Mouse (Mus musculus): ENCODE data around the gene Prr7. TPM values are rescaled to one million over a fixed set of nuclear protein-coding genes. Genes with fewer than 3 reads are reported as not detected.

Prr7 gene
- total and polyA plus RNA-seq, 3 experiments: 0.60 to 1.2 (median 0.89) TPM

DNA sequence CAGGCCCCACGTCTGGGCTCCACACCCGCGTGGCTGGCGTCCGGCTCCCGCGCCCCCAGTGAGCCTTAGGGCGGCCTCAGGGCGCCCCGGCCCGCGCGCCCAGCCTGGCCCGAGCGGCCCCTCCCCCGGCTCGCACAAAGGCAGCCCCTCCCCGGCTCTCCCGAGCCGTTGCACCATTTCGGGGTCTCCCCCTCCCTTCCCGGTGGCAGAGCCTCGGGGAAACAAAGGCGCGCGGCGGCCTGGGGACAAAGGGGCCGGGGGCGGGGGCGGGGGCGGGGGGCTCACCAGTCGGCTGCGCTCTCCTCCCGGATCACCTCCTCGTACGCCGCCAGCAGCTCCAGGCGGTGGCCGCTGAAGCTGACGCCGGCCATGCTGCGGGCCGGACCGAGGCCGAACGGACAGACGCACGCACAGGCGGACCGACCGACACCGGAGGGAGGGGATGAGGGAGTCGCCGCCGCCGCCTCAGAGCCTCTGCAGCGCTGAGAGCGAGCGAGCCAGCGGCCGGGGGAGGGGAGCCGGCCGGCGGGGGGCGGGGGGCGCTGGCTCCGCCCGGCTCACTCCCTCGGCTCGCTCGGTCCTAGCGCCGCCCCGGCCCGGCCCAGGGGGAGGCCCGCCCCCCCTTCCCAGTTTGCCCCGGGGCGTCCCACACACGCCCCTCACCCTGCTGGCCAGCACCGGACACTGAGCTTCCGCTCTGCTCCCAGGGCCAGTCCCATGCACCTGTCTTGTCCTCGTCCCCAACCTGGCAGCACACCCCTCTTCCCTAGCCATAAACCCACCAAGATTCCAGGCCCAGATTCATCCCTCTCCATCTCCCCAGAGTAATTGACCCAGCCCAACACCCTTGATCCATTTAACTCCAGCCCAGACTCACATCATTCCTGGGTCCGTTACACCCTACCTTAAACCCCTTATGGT lies 23.8 kb downstream of the Prr7 start, which contains the start of gene Dbn1:
Gene Dbn1 (minus strand): TSS at position 534 of the 921 bp plus-strand sequence.
- dilution Hi-C loops (cut with MboI; ENCODE audit: extremely low pct_ligation_motif_present, extremely low pct_unique_long_range_greater_than_20kb, low sequenced_read_pairs): no loop called here
- H3K4me3 ChIP-seq (replicated peaks in 1 of 3; ENCODE audit: low read depth in 2 of 3, low read length in 2 of 3, poor library complexity in 1 of 3): peak within 1 kb of the TSS in 1 of 3 experiments; percentile 62
- peak within 1 kb of the TSS; percentile 50; the same call in 1 of the 2 replicates for H3K9ac ChIP-seq (ENCODE audit: insufficient read depth, low read depth)
- in situ Hi-C loops (cut with MboI; ENCODE audit: low pct_ligation_motif_present, low pct_unique_long_range_greater_than_20kb, low sequenced_read_pairs): no loop called here
- peaks cover 87% of the 10 kb centered on the region for H3K27me3 ChIP-seq (replicated peaks)
- H3K9me3 ChIP-seq (replicated peaks; ENCODE audit: low read length): no peaks in the 10 kb centered on the region
- no peak for TF ChIP-seq NRF1 (IDR thresholded peaks at IDR 0.05; ENCODE audit: low read depth, low read length)
- TF ChIP-seq UBTF (IDR thresholded peaks at IDR 0.05; ENCODE audit: low read depth, low read length): 0 out of 2 replicates have a peak, but pooled peaks have one; percentile 25
- H3K4me1 ChIP-seq (ENCODE audit: control insufficient read depth in 1 of 2, insufficient read depth in 2 of 2): peaks cover 5 to 10% of the 10 kb centered on the region in 2 experiments; a peak in 3 of 4 replicates
- no peaks in the 10 kb centered on the region for H3K79me2 ChIP-seq (replicated peaks; ENCODE audit: control insufficient read depth, extremely low read depth, insufficient read depth, poor library complexity, severe bottlenecking)
- H3K4me2 ChIP-seq (ENCODE audit: insufficient read depth, low read depth, poor library complexity, severe bottlenecking): peak within 1 kb of the TSS; percentile 87
- no peak for DNase-seq (ENCODE audit: extremely low read depth)
- H3K27ac ChIP-seq (ENCODE audit: insufficient read depth, low read depth): no peak within 1 kb of the TSS
- H3K36me3 ChIP-seq (replicated peaks in 1 of 2; ENCODE audit: control insufficient read depth in 1 of 2, insufficient read depth in 1 of 2, low read length in 1 of 2): no peaks in the 10 kb centered on the region

DNA sequence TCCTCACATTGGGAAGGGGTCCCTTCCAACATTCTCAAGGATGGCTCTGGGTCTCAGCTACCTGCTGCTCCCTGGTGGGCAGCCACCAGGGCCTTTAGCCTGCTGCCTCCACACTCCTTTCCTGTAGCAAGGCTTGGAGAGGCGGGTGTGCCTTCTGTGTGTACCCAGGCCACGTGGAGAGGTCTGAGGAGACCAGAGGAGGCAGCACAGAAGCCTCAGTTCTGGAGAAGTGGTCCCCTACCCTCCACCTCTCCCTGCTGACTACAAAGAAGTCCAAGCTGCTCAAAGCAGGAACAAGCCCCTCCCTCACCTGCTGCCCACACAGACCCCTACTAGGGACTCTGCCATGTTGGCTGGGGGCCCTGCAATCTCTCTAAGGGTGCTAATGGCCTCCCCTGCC lies 30.2 kb downstream of the Prr7 start:
- H3K79me2 ChIP-seq (replicated peaks; ENCODE audit: control insufficient read depth, extremely low read depth, insufficient read depth, poor library complexity, severe bottlenecking): no peaks in the 10 kb centered on the region
- H3K9ac ChIP-seq (ENCODE audit: insufficient read depth, low read depth): no peak overlapping the region
- in situ Hi-C loops (cut with MboI; ENCODE audit: low pct_ligation_motif_present, low pct_unique_long_range_greater_than_20kb, low sequenced_read_pairs): no loop called here
- no peak overlapping the region for H3K4me2 ChIP-seq (ENCODE audit: insufficient read depth, low read depth, poor library complexity, severe bottlenecking)
- H3K4me3 ChIP-seq (replicated peaks in 1 of 3; ENCODE audit: low read depth in 2 of 3, low read length in 2 of 3, poor library complexity in 1 of 3): no peak overlapping the region
- TF ChIP-seq EP300 (IDR thresholded peaks at IDR 0.05; ENCODE audit: low read length) (no peak), IRF4 (IDR thresholded peaks at IDR 0.05; ENCODE audit: low read depth, low read length) (no peak), NRF1 (IDR thresholded peaks at IDR 0.05; ENCODE audit: low read depth, low read length) (no peak), MYC (IDR thresholded peaks at IDR 0.05; ENCODE audit: low read depth, low read length) (no peak), ELF1 (IDR thresholded peaks at IDR 0.05; ENCODE audit: low read depth, low read length) (no peak), E2F4 (IDR thresholded peaks at IDR 0.05; ENCODE audit: insufficient replicate concordance, low read depth, low read length) (no peak), RCOR1 (conservative IDR thresholded peaks at IDR 0.05; ENCODE audit: low read depth, low read length) (no peak), MAX (IDR thresholded peaks at IDR 0.05; ENCODE audit: low read length) (no peak)
- H3K9me3 ChIP-seq (replicated peaks; ENCODE audit: low read length): no peaks in the 10 kb centered on the region
- no peaks in the 10 kb centered on the region for H3K4me1 ChIP-seq (ENCODE audit: control insufficient read depth in 1 of 2, insufficient read depth in 2 of 2)
- H3K27me3 ChIP-seq (replicated peaks): peaks cover 37% of the 10 kb centered on the region
- peaks cover 4 to 26% of the 10 kb centered on the region in 2 experiments for H3K36me3 ChIP-seq (replicated peaks in 1 of 2; ENCODE audit: control insufficient read depth in 1 of 2, insufficient read depth in 1 of 2, low read length in 1 of 2)
- no peak for DNase-seq (ENCODE audit: extremely low read depth)
- dilution Hi-C loops (cut with MboI; ENCODE audit: extremely low pct_ligation_motif_present, extremely low pct_unique_long_range_greater_than_20kb, low sequenced_read_pairs): no loop called here
- no peak overlapping the region for H3K27ac ChIP-seq (ENCODE audit: insufficient read depth, low read depth)
